Mouse (Mus musculus): ENCODE data around the gene Ccdc6.

- TF ChIP-seq POLR2A (IDR thresholded peaks at IDR 0.05; ENCODE audit: extremely low read depth, insufficient read depth, low read length): no peak
- TF ChIP-seq CTCF (IDR thresholded peaks at IDR 0.05; ENCODE audit: low read depth, low read length): no peak
These were observed 36.8 kb upstream of the Ccdc6 start for GRCm38 (mm10) chr10:70060021-70060688.
